9 mouse cellular contexts compared by ENCODE assay signal in the genomic region with DNA sequence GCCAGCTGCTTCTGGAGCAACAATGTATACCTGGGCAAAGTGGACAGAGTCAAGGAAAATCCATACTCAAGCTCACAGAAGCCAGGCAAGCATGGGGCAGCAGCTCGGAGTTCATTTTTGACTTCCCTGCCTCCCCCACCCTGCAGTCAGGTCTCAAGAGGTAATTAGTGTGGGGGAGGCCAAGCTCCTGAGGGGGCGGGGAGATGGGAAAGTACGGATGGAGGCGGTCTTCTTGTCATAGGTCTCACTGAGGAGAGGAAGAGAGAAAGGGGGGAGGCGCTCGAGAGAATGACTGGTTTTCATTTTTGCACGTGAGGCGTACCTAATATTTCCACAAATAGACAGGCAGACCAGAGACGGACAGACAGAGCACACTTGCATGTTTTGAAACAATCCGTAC. TPM values are rescaled to one million over a fixed set of nuclear protein-coding genes. Genes with fewer than 3 reads are reported as not detected.
DNase-seq lines count a peak whose midpoint lies in the region; ATAC-seq and TF ChIP-seq lines count a peak whose summit lies in the region.
"Had no signal": no experiment of that assay in that cellular context is flagged by ENCODE, and none has a peak within 500 bp of the region (broad histone marks: within the 10 kb centered on the region; RNA-seq: fewer than 3 reads in every experiment).

No protein-coding gene starts in this region.

- H3K4me1 ChIP-seq in kidney, postnatal 0 days (replicated peaks; ENCODE audit: insufficient read depth, low read length): 0 out of 2 replicates have a peak, but pooled peaks cover 11% of the 10 kb centered on the region
- H3K4me1 ChIP-seq in embryonic facial prominence, embryonic 11.5 days (ENCODE audit: control insufficient read depth, insufficient read depth, low read length): peaks cover 3% of the 10 kb centered on the region; the same call in 1 of the 2 replicates
- H3K4me1 ChIP-seq in hindbrain, postnatal 0 days (ENCODE audit: insufficient read depth, low read length): peaks cover 3% of the 10 kb centered on the region; the same call in 1 of the 2 replicates
- peaks cover 5% of the 10 kb centered on the region; the same call in 1 of the 2 replicates for H3K4me1 ChIP-seq in midbrain, embryonic 14.5 days (ENCODE audit: control insufficient read depth, insufficient read depth, low read length)

- no peak overlapping the region for H3K9ac ChIP-seq in kidney, postnatal 0 days (ENCODE audit: low read depth, low read length)
- no peak overlapping the region for H3K9ac ChIP-seq in embryonic facial prominence, embryonic 11.5 days (replicated peaks; ENCODE audit: low read length)
- H3K9ac ChIP-seq in hindbrain, postnatal 0 days (replicated peaks; ENCODE audit: low read length): peak overlapping the region; percentile 58; the same call in 1 of the 2 replicates
- peak overlapping the region; percentile 62; the same call in 1 of the 2 replicates for H3K9ac ChIP-seq in midbrain, embryonic 14.5 days (replicated peaks; ENCODE audit: low read length)

- peak overlapping the region; percentile 53; the same call in 1 of the 2 replicates for H3K4me3 ChIP-seq in kidney, postnatal 0 days (replicated peaks; ENCODE audit: low read depth, low read length)
- H3K4me3 ChIP-seq in embryonic facial prominence, embryonic 11.5 days (ENCODE audit: low read depth, low read length): peak overlapping the region; percentile 52
- peak overlapping the region; percentile 71 for H3K4me3 ChIP-seq in hindbrain, postnatal 0 days (ENCODE audit: low read length)
- peak overlapping the region; percentile 61 for H3K4me3 ChIP-seq in midbrain, embryonic 14.5 days (replicated peaks; ENCODE audit: low read depth, low read length)

- DNase-seq in kidney, postnatal 0 days (ENCODE audit: low spot score): peak; percentile 3
- DNase-seq in kidney, postnatal 10 days: no peak
- peak; percentile 8 for DNase-seq in embryonic facial prominence, embryonic 11.5 days (ENCODE audit: low spot score)
- DNase-seq in hindbrain, postnatal 0 days (ENCODE audit: low spot score): peak; percentile 8
- peak; percentile 4 for DNase-seq in midbrain, embryonic 14.5 days
- DNase-seq in adrenal gland, adult 8-10 months: no peak
- no peak for DNase-seq in spleen, postnatal 14 days (ENCODE audit: low spot score in 2 of 2)
- DNase-seq in adipocyte (ENCODE audit: low spot score): no peak

- H3K9me3 ChIP-seq in kidney, postnatal 0 days (replicated peaks; ENCODE audit: low read length): no peaks in the 10 kb centered on the region
- H3K9me3 ChIP-seq in embryonic facial prominence, embryonic 11.5 days (replicated peaks; ENCODE audit: control insufficient read depth, low read length): no peaks in the 10 kb centered on the region
- H3K9me3 ChIP-seq in hindbrain, postnatal 0 days (ENCODE audit: low read length): no peaks in the 10 kb centered on the region
- H3K9me3 ChIP-seq in midbrain, embryonic 14.5 days (ENCODE audit: control insufficient read depth, low read length): no peaks in the 10 kb centered on the region

- WGBS in kidney, postnatal 0 days: 6% methylated on average over 10 of the region's 10 CpGs
- WGBS in embryonic facial prominence, embryonic 11.5 days: 3% methylated on average over 10 of the region's 10 CpGs
- 9% methylated on average over 10 of the region's 10 CpGs for WGBS in hindbrain, postnatal 0 days
- 13% methylated on average over 10 of the region's 10 CpGs for WGBS in midbrain, embryonic 14.5 days

- peak; percentile 9; the same call in 1 of the 2 replicates for ATAC-seq in kidney, postnatal 0 days (replicated peaks; ENCODE audit: low FRiP score, low read depth)
- no peak for ATAC-seq in embryonic facial prominence, embryonic 11.5 days (replicated peaks; ENCODE audit: insufficient number of reproducible peaks, low FRiP score, low TSS enrichment, low read depth)
- no peak for ATAC-seq in hindbrain, postnatal 0 days
- no peak for ATAC-seq in midbrain, embryonic 14.5 days (ENCODE audit: low FRiP score, low TSS enrichment)

- no peak for TF ChIP-seq CTCF in kidney, postnatal 0 days (IDR thresholded peaks at IDR 0.05; ENCODE audit: low read depth)
- TF ChIP-seq CTCF in hindbrain, postnatal 0 days (IDR thresholded peaks at IDR 0.05; ENCODE audit: low read depth): no peak

- H3K4me2 ChIP-seq in kidney, postnatal 0 days (ENCODE audit: low read length): peak overlapping the region; percentile 94; the same call in 1 of the 2 replicates
- peak overlapping the region; percentile 94 for H3K4me2 ChIP-seq in embryonic facial prominence, embryonic 11.5 days (ENCODE audit: low read depth, low read length)
- peak overlapping the region; percentile 85 for H3K4me2 ChIP-seq in hindbrain, postnatal 0 days (ENCODE audit: low read depth, low read length)
- peak overlapping the region; percentile 99 for H3K4me2 ChIP-seq in midbrain, embryonic 14.5 days (ENCODE audit: low read length)

- no peaks in the 10 kb centered on the region for H3K36me3 ChIP-seq in kidney, postnatal 0 days (ENCODE audit: insufficient read depth, low read length)
- H3K36me3 ChIP-seq in embryonic facial prominence, embryonic 11.5 days (replicated peaks; ENCODE audit: control insufficient read depth, insufficient read depth, low read depth, low read length): no peaks in the 10 kb centered on the region
- H3K36me3 ChIP-seq in hindbrain, postnatal 0 days (ENCODE audit: insufficient read depth, low read length): no peaks in the 10 kb centered on the region
- no peaks in the 10 kb centered on the region for H3K36me3 ChIP-seq in midbrain, embryonic 14.5 days (ENCODE audit: control insufficient read depth, insufficient read depth, low read length)

- no peak overlapping the region for H3K27ac ChIP-seq in kidney, postnatal 0 days
- no peak overlapping the region for H3K27ac ChIP-seq in embryonic facial prominence, embryonic 11.5 days (replicated peaks; ENCODE audit: low read depth, low read length)
- H3K27ac ChIP-seq in hindbrain, postnatal 0 days: no peak overlapping the region
- H3K27ac ChIP-seq in midbrain, embryonic 14.5 days (replicated peaks; ENCODE audit: low read depth, low read length): no peak overlapping the region

- H3K27me3 ChIP-seq in kidney, postnatal 0 days (ENCODE audit: insufficient read depth, low read length): 0 out of 2 replicates have a peak, but pooled peaks cover 14% of the 10 kb centered on the region
- H3K27me3 ChIP-seq in embryonic facial prominence, embryonic 11.5 days (ENCODE audit: control insufficient read depth, insufficient read depth, low read length): peaks cover 5% of the 10 kb centered on the region; the same call in 1 of the 2 replicates
- peaks cover 8% of the 10 kb centered on the region; the same call in 1 of the 2 replicates for H3K27me3 ChIP-seq in hindbrain, postnatal 0 days (ENCODE audit: insufficient read depth, low read length)
- peaks cover 9% of the 10 kb centered on the region; the same call in 1 of the 2 replicates for H3K27me3 ChIP-seq in midbrain, embryonic 14.5 days (ENCODE audit: control insufficient read depth, insufficient read depth, low read length)

RNA-seq across cellular contexts. Expression of a gene that starts 1.1 kb away (rescaled TPM):
- 0.26 and 0.50 TPM in 2 replicates for polyA plus RNA-seq in kidney, postnatal 0 days (2015; fragmentation: Nextera tagmentation; extraction: Ambion mirVana)
- polyA plus RNA-seq in embryonic facial prominence, embryonic 11.5 days (2014; fragmentation: Nextera tagmentation; extraction: Ambion mirVana): 0.58 and 0.86 TPM in 2 replicates
- total RNA-seq in hindbrain, postnatal 0 days (2014; rRNA removed): 12.3 and 12.9 TPM in 2 replicates
- 34.2 and 37.3 TPM in 2 replicates for polyA plus RNA-seq in hindbrain, postnatal 0 days (2015; fragmentation: Nextera tagmentation; extraction: Ambion mirVana)
- polyA plus RNA-seq in midbrain, embryonic 14.5 days (2014; fragmentation: Nextera tagmentation; extraction: Ambion mirVana): 18.8 and 23.4 TPM in 2 replicates
- under 1 TPM; 0.09 to 0.28 (median 0.19) TPM for total RNA-seq in adrenal gland, adult 8-10 months (2022)
- total RNA-seq: MEL had no signal

RNA-seq across cellular contexts. Expression of a gene that starts 1.3 kb away (rescaled TPM):
- 2.2 and 2.9 TPM in 2 replicates for polyA plus RNA-seq in kidney, postnatal 0 days (2015; fragmentation: Nextera tagmentation; extraction: Ambion mirVana)
- 3.8 and 4.3 TPM in 2 replicates for polyA plus RNA-seq in embryonic facial prominence, embryonic 11.5 days (2014; fragmentation: Nextera tagmentation; extraction: Ambion mirVana)
- 14.1 and 14.3 TPM in 2 replicates for total RNA-seq in hindbrain, postnatal 0 days (2014; rRNA removed)
- polyA plus RNA-seq in hindbrain, postnatal 0 days (2015; fragmentation: Nextera tagmentation; extraction: Ambion mirVana): 26.9 TPM in 2 replicates
- 11.3 and 15.1 TPM in 2 replicates for polyA plus RNA-seq in midbrain, embryonic 14.5 days (2014; fragmentation: Nextera tagmentation; extraction: Ambion mirVana)
- under 1 TPM; 0.12 to 0.93 (median 0.26) TPM for total RNA-seq in adrenal gland, adult 8-10 months (2022)
- total RNA-seq: MEL had no signal

Comparison
In these comparisons a context has a peak if more than half of its experiments do, and no peak if none do; other contexts are left out.
1. DNase-seq: peak in kidney, postnatal 0 days (single experiment), embryonic facial prominence, embryonic 11.5 days (single experiment), hindbrain, postnatal 0 days (single experiment) and midbrain, embryonic 14.5 days (single experiment); none in kidney, postnatal 10 days (single experiment), adrenal gland, adult 8-10 months (single experiment), spleen, postnatal 14 days (0 of 2) and adipocyte (single experiment).
2. H3K9ac ChIP-seq: peak in hindbrain, postnatal 0 days (single experiment) and midbrain, embryonic 14.5 days (single experiment); none in kidney, postnatal 0 days (single experiment) and embryonic facial prominence, embryonic 11.5 days (single experiment).
3. RNA of a gene that starts 1.1 kb away (polyA plus RNA-seq): 34.2 to 37.3 TPM in hindbrain, postnatal 0 days and 18.8 to 23.4 TPM in midbrain, embryonic 14.5 days; 0.58 to 0.86 TPM in embryonic facial prominence, embryonic 11.5 days and 0.26 to 0.50 TPM in kidney, postnatal 0 days; every median in the first group is over 10 times any median in the second.
4. Peak in every context shown above with its lines, with median percentiles within 50 percentile points of each other: H3K4me2 ChIP-seq and H3K4me3 ChIP-seq.